Mouse (Mus musculus): Measurements from ENCODE around the gene Trabd. TPM values are rescaled to one million over a fixed set of nuclear protein-coding genes. Genes with fewer than 3 reads are reported as not detected.

Trabd gene
- polyA plus RNA-seq, 1 experiment from 2014 or later = 34.8 TPM

GRCm38 (mm10) chr15:89089248-89090051 is 14.5 kb downstream of the Trabd start:
- peak overlapping the region; percentile 78 for H3K4me2 ChIP-seq
- H3K4me1 ChIP-seq (replicated peaks; ENCODE audit: control insufficient read depth, insufficient read depth, low read length) = peaks cover 13% of the 10 kb centered on the region
- WGBS = 2% methylated on average over 56 of the region's 68 CpGs
- peak overlapping the region; percentile 95 for H3K9ac ChIP-seq (ENCODE audit: low read depth, low read length)
- peaks cover 16% of the 10 kb centered on the region for H3K36me3 ChIP-seq (ENCODE audit: control insufficient read depth, insufficient read depth, low read length)
- peak overlapping the region; percentile 89 for H3K4me3 ChIP-seq (ENCODE audit: low read depth, low read length)
- no peaks in the 10 kb centered on the region for H3K9me3 ChIP-seq (ENCODE audit: control insufficient read depth, low read length)
- peak overlapping the region; percentile 75 for H3K27ac ChIP-seq (ENCODE audit: low read depth, low read length)
- DNase-seq (ENCODE audit: low spot score) = peak; percentile 61
- peak; percentile 61 for ATAC-seq (replicated peaks; ENCODE audit: low FRiP score)
- H3K27me3 ChIP-seq (replicated peaks; ENCODE audit: control insufficient read depth, insufficient read depth, low read length) = no peaks in the 10 kb centered on the region

- Histone ChIP-seq H3K36me3 (ENCODE audit: control insufficient read depth, insufficient read depth, low read length) (peaks cover 19% of the 10 kb centered on the region), H3K9ac (ENCODE audit: low read depth, low read length) (no peak overlapping the region)
- no peak for ATAC-seq (replicated peaks; ENCODE audit: low FRiP score)
Observed at GRCm38 (mm10) chr15:89090662-89091061, 15.7 kb downstream of the Trabd start.

GRCm38 (mm10) chr15:89092181-89092580 is 17.3 kb downstream of the Trabd start:
- H3K9ac ChIP-seq (ENCODE audit: low read depth, low read length) = no peak overlapping the region
- H3K4me2 ChIP-seq = no peak overlapping the region
- no peak for DNase-seq (ENCODE audit: low spot score)
- H3K9me3 ChIP-seq (ENCODE audit: control insufficient read depth, low read length) = no peaks in the 10 kb centered on the region
- H3K27me3 ChIP-seq (replicated peaks; ENCODE audit: control insufficient read depth, insufficient read depth, low read length) = no peaks in the 10 kb centered on the region
- H3K4me1 ChIP-seq (replicated peaks; ENCODE audit: control insufficient read depth, insufficient read depth, low read length) = peaks cover 13% of the 10 kb centered on the region
- peaks cover 24% of the 10 kb centered on the region for H3K36me3 ChIP-seq (ENCODE audit: control insufficient read depth, insufficient read depth, low read length)
- H3K27ac ChIP-seq (ENCODE audit: low read depth, low read length) = no peak overlapping the region
- 82% methylated on average over 5 of the region's 5 CpGs for WGBS
- no peak for ATAC-seq (replicated peaks; ENCODE audit: low FRiP score)
- H3K4me3 ChIP-seq (ENCODE audit: low read depth, low read length) = no peak overlapping the region

More at GRCm38 (mm10) chr15:89090662-89091061, 15.7 kb downstream of the Trabd start:
- Histone ChIP-seq H3K9me3 (ENCODE audit: control insufficient read depth, low read length) (no peaks in the 10 kb centered on the region), H3K4me3 (ENCODE audit: low read depth, low read length) (no peak overlapping the region), H3K4me1 (replicated peaks; ENCODE audit: control insufficient read depth, insufficient read depth, low read length) (peaks cover 13% of the 10 kb centered on the region), H3K4me2 (no peak overlapping the region), H3K27ac (ENCODE audit: low read depth, low read length) (no peak overlapping the region), H3K27me3 (replicated peaks; ENCODE audit: control insufficient read depth, insufficient read depth, low read length) (no peaks in the 10 kb centered on the region)
- no peak for DNase-seq (ENCODE audit: low spot score)
- 85% methylated on average over 4 of the region's 4 CpGs for WGBS

GRCm38 (mm10) chr15:89097450-89097849 is 22.5 kb downstream of the Trabd start:
- H3K9ac ChIP-seq (ENCODE audit: low read depth, low read length) = no peak overlapping the region
- no peak for ATAC-seq (replicated peaks; ENCODE audit: low FRiP score)
- 87% methylated on average over 5 of the region's 5 CpGs for WGBS

GRCm38 (mm10) chr15:89098616-89099015 is 23.7 kb downstream of the Trabd start:
- Histone ChIP-seq H3K4me1 (replicated peaks; ENCODE audit: control insufficient read depth, insufficient read depth, low read length) (no peaks in the 10 kb centered on the region), H3K4me2 (no peak overlapping the region), H3K36me3 (ENCODE audit: control insufficient read depth, insufficient read depth, low read length) (peaks cover 58% of the 10 kb centered on the region), H3K9ac (ENCODE audit: low read depth, low read length) (no peak overlapping the region), H3K4me3 (ENCODE audit: low read depth, low read length) (no peak overlapping the region), H3K9me3 (ENCODE audit: control insufficient read depth, low read length) (no peaks in the 10 kb centered on the region), H3K27me3 (replicated peaks; ENCODE audit: control insufficient read depth, insufficient read depth, low read length) (no peaks in the 10 kb centered on the region), H3K27ac (ENCODE audit: low read depth, low read length) (no peak overlapping the region)
- DNase-seq (ENCODE audit: low spot score) (no peak), ATAC-seq (replicated peaks; ENCODE audit: low FRiP score) (no peak)
- 88% methylated on average over 7 of the region's 7 CpGs for WGBS

More at GRCm38 (mm10) chr15:89097450-89097849, 22.5 kb downstream of the Trabd start:
- H3K4me3 ChIP-seq (ENCODE audit: low read depth, low read length) = no peak overlapping the region
- no peaks in the 10 kb centered on the region for H3K4me1 ChIP-seq (replicated peaks; ENCODE audit: control insufficient read depth, insufficient read depth, low read length)
- no peaks in the 10 kb centered on the region for H3K27me3 ChIP-seq (replicated peaks; ENCODE audit: control insufficient read depth, insufficient read depth, low read length)
- H3K36me3 ChIP-seq (ENCODE audit: control insufficient read depth, insufficient read depth, low read length) = peaks cover 56% of the 10 kb centered on the region
- no peaks in the 10 kb centered on the region for H3K9me3 ChIP-seq (ENCODE audit: control insufficient read depth, low read length)
- no peak for DNase-seq (ENCODE audit: low spot score)
- no peak overlapping the region for H3K4me2 ChIP-seq
- no peak overlapping the region for H3K27ac ChIP-seq (ENCODE audit: low read depth, low read length)

- DNase-seq (ENCODE audit: low spot score) (no peak), ATAC-seq (replicated peaks; ENCODE audit: low FRiP score) (no peak)
- H3K27ac ChIP-seq (ENCODE audit: low read depth, low read length) = no peak overlapping the region
- H3K9me3 ChIP-seq (ENCODE audit: control insufficient read depth, low read length) = no peaks in the 10 kb centered on the region
- 94% methylated on average over 12 of the region's 12 CpGs for WGBS
- no peaks in the 10 kb centered on the region for H3K4me1 ChIP-seq (replicated peaks; ENCODE audit: control insufficient read depth, insufficient read depth, low read length)
- no peak overlapping the region for H3K4me2 ChIP-seq
- peaks cover 64% of the 10 kb centered on the region for H3K36me3 ChIP-seq (ENCODE audit: control insufficient read depth, insufficient read depth, low read length)
- H3K4me3 ChIP-seq (ENCODE audit: low read depth, low read length) = no peak overlapping the region
- no peaks in the 10 kb centered on the region for H3K27me3 ChIP-seq (replicated peaks; ENCODE audit: control insufficient read depth, insufficient read depth, low read length)
- no peak overlapping the region for H3K9ac ChIP-seq (ENCODE audit: low read depth, low read length)
Observed at GRCm38 (mm10) chr15:89100823-89101222, 25.9 kb downstream of the Trabd start.

GRCm38 (mm10) chr15:89102646-89103045 is 27.7 kb downstream of the Trabd start:
- Histone ChIP-seq H3K36me3 (ENCODE audit: control insufficient read depth, insufficient read depth, low read length) (peaks cover 70% of the 10 kb centered on the region), H3K4me1 (replicated peaks; ENCODE audit: control insufficient read depth, insufficient read depth, low read length) (no peaks in the 10 kb centered on the region), H3K9me3 (ENCODE audit: control insufficient read depth, low read length) (no peaks in the 10 kb centered on the region), H3K4me3 (ENCODE audit: low read depth, low read length) (no peak overlapping the region), H3K27ac (ENCODE audit: low read depth, low read length) (no peak overlapping the region), H3K4me2 (no peak overlapping the region), H3K27me3 (replicated peaks; ENCODE audit: control insufficient read depth, insufficient read depth, low read length) (no peaks in the 10 kb centered on the region), H3K9ac (ENCODE audit: low read depth, low read length) (no peak overlapping the region)
- WGBS = 86% methylated on average over 5 of the region's 5 CpGs
- no peak for DNase-seq (ENCODE audit: low spot score)
- ATAC-seq (replicated peaks; ENCODE audit: low FRiP score) = no peak

- Histone ChIP-seq H3K9me3 (ENCODE audit: control insufficient read depth, low read length) (no peaks in the 10 kb centered on the region), H3K27ac (ENCODE audit: low read depth, low read length) (no peak overlapping the region), H3K4me3 (ENCODE audit: low read depth, low read length) (no peak overlapping the region), H3K9ac (ENCODE audit: low read depth, low read length) (no peak overlapping the region), H3K4me1 (replicated peaks; ENCODE audit: control insufficient read depth, insufficient read depth, low read length) (no peaks in the 10 kb centered on the region), H3K36me3 (ENCODE audit: control insufficient read depth, insufficient read depth, low read length) (peaks cover 78% of the 10 kb centered on the region), H3K4me2 (no peak overlapping the region), H3K27me3 (replicated peaks; ENCODE audit: control insufficient read depth, insufficient read depth, low read length) (no peaks in the 10 kb centered on the region)
- no peak for DNase-seq (ENCODE audit: low spot score)
- 89% methylated on average over 10 of the region's 10 CpGs for WGBS
- no peak for ATAC-seq (replicated peaks; ENCODE audit: low FRiP score)
Observed at GRCm38 (mm10) chr15:89103921-89104320, 29.0 kb downstream of the Trabd start.

GRCm38 (mm10) chr15:89104425-89104824 is 29.5 kb downstream of the Trabd start:
- Histone ChIP-seq H3K36me3 (ENCODE audit: control insufficient read depth, insufficient read depth, low read length) (peaks cover 78% of the 10 kb centered on the region), H3K4me3 (ENCODE audit: low read depth, low read length) (no peak overlapping the region), H3K9me3 (ENCODE audit: control insufficient read depth, low read length) (no peaks in the 10 kb centered on the region), H3K4me1 (replicated peaks; ENCODE audit: control insufficient read depth, insufficient read depth, low read length) (no peaks in the 10 kb centered on the region), H3K27me3 (replicated peaks; ENCODE audit: control insufficient read depth, insufficient read depth, low read length) (no peaks in the 10 kb centered on the region), H3K27ac (ENCODE audit: low read depth, low read length) (no peak overlapping the region), H3K4me2 (no peak overlapping the region), H3K9ac (ENCODE audit: low read depth, low read length) (no peak overlapping the region)
- ATAC-seq (replicated peaks; ENCODE audit: low FRiP score) = no peak
- WGBS = 97% methylated on average over 8 of the region's 8 CpGs
- DNase-seq (ENCODE audit: low spot score) = no peak
